Mouse (Mus musculus) cerebellum, adult 2 months (tissue): ENCODE measurements at regions not wholly inside any gene's neighbourhood (a gene's known extent, or its start where the extent isn't known, plus 50 kb on each side); places are given as distances from the start of the nearest gene placed in this dataset.

Source experiments
- CTCF ChIP-seq: fragments of 200-500 bp; IDR thresholded peaks from 2 replicates; pipeline ENCODE4 v1.5.1; 2011; ENCODE audit warnings: low read depth, mild to moderate bottlenecking, control low read depth, low read length, moderate library complexity, borderline replicate concordance; ENCODE audit not compliant: insufficient read depth
- POLR2A ChIP-seq: fragments of 200-500 bp; IDR thresholded peaks from 2 replicates; pipeline ENCODE4 v1.6.1; 2011; ENCODE audit warnings: low read length, control low read depth, borderline replicate concordance; ENCODE audit not compliant: insufficient read depth

DNA sequence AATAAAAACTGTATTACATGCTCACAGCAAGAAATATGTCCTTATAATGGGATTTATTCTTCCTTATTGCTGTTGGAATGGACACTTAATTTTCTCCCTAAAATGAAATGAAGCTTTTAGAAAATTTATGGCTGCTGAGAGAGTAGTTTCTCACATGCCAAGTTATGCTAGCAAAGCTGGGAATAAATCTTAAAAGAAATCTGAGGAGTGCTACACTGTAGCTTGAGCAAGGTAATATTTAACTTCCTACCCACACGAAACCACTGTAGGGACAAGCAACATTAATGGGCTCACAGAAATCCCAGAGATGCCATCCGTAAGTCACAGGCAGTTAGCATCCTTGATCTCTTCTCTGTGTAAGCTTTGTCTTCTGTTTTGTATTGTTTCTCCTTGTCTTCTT lies 151.0 kb upstream of the Slc13a1 start:
- TF ChIP-seq CTCF (no peak), POLR2A (no peak)
